Mouse (Mus musculus) hindbrain, postnatal 0 days (tissue): ENCODE results near the gene Shc4. TPM values are rescaled to one million over a fixed set of nuclear protein-coding genes. Genes with fewer than 3 reads are reported as not detected.
A peak's percentile ranks its signal among the peaks of the same experiment; 100 is the strongest.

Experiments used
- ATAC-seq: fragments of 200-750 bp; cut with Nextera tagmentation; 2 replicates; pipeline ENCODE4 v1.8.0; 2017; ENCODE audit warnings: mild to moderate bottlenecking, moderate TSS enrichment, moderate library complexity
- DNase-seq: peaks from one replicate; pipeline ENCODE4 v3.0.0-alpha.2; 2015; ENCODE audit warnings: low spot score
- H3K27ac ChIP-seq: fragments of 300-500 bp; sonication (generic); 2 replicates; pipeline ENCODE4 v1.5.1; 2014; ENCODE audit warnings: mild to moderate bottlenecking
- H3K27me3 ChIP-seq: fragments of 300-500 bp; sonication (generic); 2 replicates; pipeline ENCODE4 v1.6.1; 2014; ENCODE audit warnings: low read length, mixed read lengths; ENCODE audit not compliant: insufficient read depth
- H3K36me3 ChIP-seq: fragments of 300-500 bp; sonication (generic); 2 replicates; pipeline ENCODE4 v1.6.1; 2014; ENCODE audit warnings: low read length, mixed read lengths; ENCODE audit not compliant: insufficient read depth
- H3K4me1 ChIP-seq: fragments of 300-500 bp; sonication (generic); 2 replicates; pipeline ENCODE4 v1.6.1; 2014; ENCODE audit warnings: antibody characterized with exemption, low read length, mixed read lengths; ENCODE audit not compliant: insufficient read depth
- H3K4me2 ChIP-seq: fragments of 300-500 bp; sonication (generic); 2 replicates; pipeline ENCODE4 v1.6.1; 2014; ENCODE audit warnings: low read depth, mild to moderate bottlenecking, low read length, moderate library complexity, mixed read lengths
- H3K4me3 ChIP-seq: fragments of 300-500 bp; sonication (generic); 2 replicates; pipeline ENCODE4 v1.5.1; 2014; ENCODE audit warnings: low read length
- H3K9ac ChIP-seq: fragments of 300-500 bp; sonication (generic); replicated peaks from 2 replicates; pipeline ENCODE4 v1.6.1; 2014; ENCODE audit warnings: mild to moderate bottlenecking, low read length, moderate library complexity, mixed read lengths
- H3K9me3 ChIP-seq: fragments of 300-500 bp; sonication (generic); 2 replicates; pipeline ENCODE4 v1.6.1; 2016; ENCODE audit warnings: low read length, mixed read lengths
- CTCF ChIP-seq: IDR thresholded peaks from 2 replicates; pipeline ENCODE4 v1.5.1; 2016; ENCODE audit warnings: antibody characterized with exemption, control low read depth, low read depth
- WGBS: fragments of 180-500 bp; shearing (Covaris S2); extraction: QIAGEN DNeasy Blood & Tissue Kit; methylation state at CpG from one replicate; pipeline ENCODE4 v1.1.7; 2014; 5-methylcytosine and 5-hydroxymethylcytosine counted together
- polyA plus RNA-seq: library from polyadenylated mRNA; unstranded; fragments of >200 nt; fragmentation: Nextera tagmentation; extraction: Ambion mirVana; gene quantifications from 2 replicates; pipeline ENCODE4 v1.2.1, GENCODE M21; 2015
- total RNA-seq: library from RNA; depleted of rRNA; stranded (reverse); fragments of >200 nt; gene quantifications from 2 replicates; pipeline ENCODE4 v1.2.3, GENCODE M21; 2014; rRNA removed

Shc4 gene
- total RNA-seq, result 9.1 and 11.1 TPM in 2 replicates
- polyA plus RNA-seq, result 3.9 and 4.5 TPM in 2 replicates

DNA sequence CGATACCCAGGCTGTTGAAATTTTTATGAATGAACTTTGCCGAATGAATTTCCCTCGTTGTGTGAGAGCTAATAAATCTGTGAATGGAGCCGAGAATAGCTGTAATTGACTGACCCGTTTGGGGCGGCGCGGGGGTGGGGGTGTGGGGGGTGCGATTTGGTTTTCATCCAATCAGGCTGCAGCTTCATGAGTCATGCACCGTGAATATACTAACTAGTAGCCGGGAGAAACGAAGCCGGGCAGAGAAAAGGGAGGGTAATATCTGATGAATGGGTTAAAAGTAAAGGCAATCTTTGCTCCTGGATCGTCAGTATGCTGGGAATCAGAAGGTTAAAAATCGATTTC is at the start of gene Shc4:
TSS of gene Shc4 (minus strand) at position 63 of the 345 bp plus-strand sequence.
- H3K4me3 ChIP-seq, result peak within 1 kb of the TSS; percentile 49
- no peaks in the 10 kb centered on the region for H3K36me3 ChIP-seq
- H3K4me1 ChIP-seq, result peaks cover 6% of the 10 kb centered on the region; the same call in 1 of the 2 replicates
- H3K27ac ChIP-seq, result peak within 1 kb of the TSS; percentile 67
- no peaks in the 10 kb centered on the region for H3K9me3 ChIP-seq
- no peak for TF ChIP-seq CTCF
- H3K4me2 ChIP-seq, result peak within 1 kb of the TSS; percentile 91
- peak; percentile 83 for DNase-seq
- WGBS, result under 1% methylated on average over 15 of the region's 15 CpGs
- ATAC-seq, result peak; percentile 86
- H3K27me3 ChIP-seq, result no peaks in the 10 kb centered on the region
- H3K9ac ChIP-seq, result peak within 1 kb of the TSS; percentile 57

DNA sequence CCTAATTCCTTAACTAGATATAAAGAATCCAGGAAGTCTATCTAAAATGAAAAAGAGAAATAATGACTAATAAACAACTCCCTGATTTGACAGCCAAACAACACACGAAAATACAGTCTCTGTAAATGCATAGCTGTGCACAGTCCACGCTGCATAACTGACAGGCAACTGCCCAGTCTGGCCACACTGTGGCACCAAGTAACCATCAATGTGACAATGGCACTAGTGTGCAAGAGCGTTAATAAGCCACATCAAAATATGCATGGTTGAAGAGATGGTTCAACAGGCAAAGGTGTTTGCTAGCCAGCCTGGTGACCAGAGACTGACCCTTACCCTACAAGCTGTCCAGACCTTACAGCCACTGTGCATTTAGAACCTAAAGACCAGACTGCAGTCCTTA is 41.1 kb upstream of the Shc4 start:
- no peak overlapping the region for H3K4me3 ChIP-seq
- TF ChIP-seq CTCF, result peak; percentile 74
- no peaks in the 10 kb centered on the region for H3K9me3 ChIP-seq
- no peak overlapping the region for H3K9ac ChIP-seq
- H3K4me2 ChIP-seq, result no peak overlapping the region
- ATAC-seq (peak; percentile 84), DNase-seq (peak; percentile 52)
- no peaks in the 10 kb centered on the region for H3K4me1 ChIP-seq
- H3K27ac ChIP-seq, result no peak overlapping the region
- H3K36me3 ChIP-seq, result peaks cover 55% of the 10 kb centered on the region
- H3K27me3 ChIP-seq, result no peaks in the 10 kb centered on the region
- WGBS, result 72% methylated on average over 3 of the region's 3 CpGs

GRCm38 (mm10) chr2:125764531-125764930 is 40.6 kb upstream of the Shc4 start:
- no peaks in the 10 kb centered on the region for H3K27me3 ChIP-seq
- H3K9ac ChIP-seq, result no peak overlapping the region
- ATAC-seq (no peak), DNase-seq (no peak)
- H3K36me3 ChIP-seq, result peaks cover 57% of the 10 kb centered on the region
- H3K4me1 ChIP-seq, result no peaks in the 10 kb centered on the region
- no peak overlapping the region for H3K27ac ChIP-seq
- no peak overlapping the region for H3K4me3 ChIP-seq
- no peak for TF ChIP-seq CTCF
- H3K9me3 ChIP-seq, result no peaks in the 10 kb centered on the region
- WGBS, result 87% methylated on average over 5 of the region's 5 CpGs
- no peak overlapping the region for H3K4me2 ChIP-seq

DNA sequence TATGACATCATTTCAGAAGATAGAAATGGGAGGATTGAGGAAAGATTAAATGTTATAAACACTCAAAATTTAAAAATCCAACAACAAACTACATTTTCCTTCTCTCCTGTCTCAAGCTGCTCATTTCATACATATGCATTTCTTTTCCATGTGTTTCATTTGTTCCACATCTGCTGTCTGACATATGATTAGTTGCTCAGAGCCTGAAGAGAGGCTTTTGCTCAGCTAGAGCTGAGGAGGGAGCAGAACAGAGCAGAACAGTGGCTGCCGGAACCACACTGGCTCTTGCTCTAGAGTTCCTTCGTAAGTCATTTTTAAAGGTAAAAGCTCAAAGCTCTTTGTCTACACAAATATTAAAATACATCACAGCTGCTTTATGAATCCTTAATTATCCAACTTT is 25.4 kb upstream of the Shc4 start:
- 91% methylated on average over 2 of the region's 2 CpGs for WGBS
- TF ChIP-seq CTCF, result no peak
- H3K9ac ChIP-seq, result no peak overlapping the region
- H3K4me2 ChIP-seq, result no peak overlapping the region
- H3K9me3 ChIP-seq, result no peaks in the 10 kb centered on the region
- H3K4me3 ChIP-seq, result no peak overlapping the region
- no peaks in the 10 kb centered on the region for H3K27me3 ChIP-seq
- DNase-seq (no peak), ATAC-seq (no peak)
- peaks cover 68% of the 10 kb centered on the region for H3K36me3 ChIP-seq
- H3K27ac ChIP-seq, result no peak overlapping the region
- H3K4me1 ChIP-seq, result no peaks in the 10 kb centered on the region

DNA sequence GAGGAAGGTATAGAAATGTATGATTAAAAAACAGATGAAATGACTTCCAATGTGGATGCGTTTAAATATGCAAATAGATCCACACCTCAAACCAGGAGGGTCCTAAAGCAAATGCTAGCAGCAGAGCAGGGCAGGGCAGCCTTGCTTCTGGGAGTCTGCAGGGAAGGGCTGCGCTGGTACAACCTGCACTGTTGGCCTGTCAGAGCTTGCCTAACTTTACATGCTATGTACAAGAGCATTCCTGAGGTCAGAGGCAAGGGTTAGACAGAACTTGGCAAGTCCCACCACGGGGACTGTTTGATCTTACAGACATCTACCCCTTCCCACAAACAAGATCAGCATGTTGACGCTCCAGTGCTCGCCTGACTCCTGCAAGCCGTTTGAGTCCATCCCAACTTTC is 15.4 kb upstream of the Shc4 start:
- 88% methylated on average over 6 of the region's 6 CpGs for WGBS
- no peak overlapping the region for H3K27ac ChIP-seq
- no peak overlapping the region for H3K4me2 ChIP-seq
- TF ChIP-seq CTCF, result no peak
- H3K36me3 ChIP-seq, result peaks cover 36% of the 10 kb centered on the region
- H3K4me3 ChIP-seq, result no peak overlapping the region
- no peak for ATAC-seq
- no peaks in the 10 kb centered on the region for H3K4me1 ChIP-seq
- H3K9ac ChIP-seq, result no peak overlapping the region
- DNase-seq, result no peak
- no peaks in the 10 kb centered on the region for H3K27me3 ChIP-seq
- H3K9me3 ChIP-seq, result no peaks in the 10 kb centered on the region

GRCm38 (mm10) chr2:125738718-125739117 is 14.8 kb upstream of the Shc4 start:
- TF ChIP-seq CTCF, result peak; percentile 40; the same call in 1 of the 2 replicates
- no peak overlapping the region for H3K4me2 ChIP-seq
- ATAC-seq (no peak), DNase-seq (no peak)
- no peak overlapping the region for H3K9ac ChIP-seq
- H3K36me3 ChIP-seq, result peaks cover 30% of the 10 kb centered on the region
- H3K9me3 ChIP-seq, result no peaks in the 10 kb centered on the region
- H3K27me3 ChIP-seq, result no peaks in the 10 kb centered on the region
- H3K4me3 ChIP-seq, result no peak overlapping the region
- no peaks in the 10 kb centered on the region for H3K4me1 ChIP-seq
- WGBS, result 74% methylated on average over 5 of the region's 5 CpGs
- H3K27ac ChIP-seq, result no peak overlapping the region

- ATAC-seq, result no peak
These were observed 12.0 kb upstream of the Shc4 start for GRCm38 (mm10) chr2:125736025-125736343.

More at GRCm38 (mm10) chr2:125736025-125736343, 12.0 kb upstream of the Shc4 start:
- H3K9ac ChIP-seq, result no peak overlapping the region
- H3K27me3 ChIP-seq, result no peaks in the 10 kb centered on the region
- H3K4me3 ChIP-seq, result no peak overlapping the region
- H3K4me1 ChIP-seq, result no peaks in the 10 kb centered on the region
- no peak for TF ChIP-seq CTCF
- H3K36me3 ChIP-seq, result peaks cover 21% of the 10 kb centered on the region
- no peak overlapping the region for H3K27ac ChIP-seq
- no peak overlapping the region for H3K4me2 ChIP-seq
- no peaks in the 10 kb centered on the region for H3K9me3 ChIP-seq
- no peak for DNase-seq
